Mouse (Mus musculus) CH12.LX (cell line): Measurements from ENCODE around the gene Gm13283.
"Not testable (repeated sequence)": the region's sequence is repeated elsewhere in the genome, so short reads cannot be mapped to it uniquely, and the experiment has no call there.

Experiments used
- CHD1 ChIP-seq: IDR thresholded peaks from 2 replicates; pipeline ENCODE4 v1.6.1; 2012; ENCODE audit warnings: low read depth, low read length, improper control_type of control experiment, inconsistent platforms
- CTCF ChIP-seq, 2 experiments: IDR thresholded peaks in 1 of 2; conservative IDR thresholded peaks in 1 of 2; 2 replicates each; pipeline ENCODE4 v1.5.1; 2011 to 2012; ENCODE audit warnings: low read depth in 2 of 2, low read length in 2 of 2, improper control_type of control experiment in 1 of 2, inconsistent platforms in 1 of 2, mild to moderate bottlenecking in 1 of 2, moderate library complexity in 1 of 2
- EP300 ChIP-seq: IDR thresholded peaks from 2 replicates; pipeline ENCODE4 v1.6.1; 2011; ENCODE audit warnings: low read length, improper control_type of control experiment
- MAX ChIP-seq: IDR thresholded peaks from 2 replicates; pipeline ENCODE4 v1.6.1; 2011; ENCODE audit warnings: low read length, improper control_type of control experiment
- MXI1 ChIP-seq: IDR thresholded peaks from 2 replicates; pipeline ENCODE4 v1.6.1; 2011; ENCODE audit warnings: mild to moderate bottlenecking, low read depth, low read length, improper control_type of control experiment
- POLR2A ChIP-seq: IDR thresholded peaks from 2 replicates; pipeline ENCODE4 v1.6.1; 2011; ENCODE audit warnings: low read depth, mild to moderate bottlenecking, improper control_type of control experiment, low read length
- RAD21 ChIP-seq: IDR thresholded peaks from 2 replicates; pipeline ENCODE4 v1.6.1; 2011; ENCODE audit warnings: low read depth, mild to moderate bottlenecking, low read length, improper control_type of control experiment, moderate library complexity
- USF1 ChIP-seq: IDR thresholded peaks from 2 replicates; pipeline ENCODE4 v1.6.1; 2014; ENCODE audit warnings: low read depth, mild to moderate bottlenecking, inconsistent platforms, low read length, improper control_type of control experiment
- ZMIZ1 ChIP-seq: IDR thresholded peaks from 2 replicates; pipeline ENCODE4 v1.6.1; 2012; ENCODE audit warnings: low read depth, mild to moderate bottlenecking, inconsistent platforms, low read length, improper control_type of control experiment

- TF ChIP-seq MAX; RAD21; POLR2A; CTCF (conservative IDR thresholded peaks at IDR 0.05 in 1 of 2, IDR thresholded peaks at IDR 0.05 in 1 of 2; ENCODE audit: low read depth in 2 of 2, low read length in 2 of 2); CHD1; EP300; USF1; ZMIZ1; MXI1: not testable (repeated sequence)
Observed at GRCm38 (mm10) chr4:88779550-88779949, 19.6 kb downstream of the Gm13283 start, which contains the start of gene Gm13272.
